Mouse (Mus musculus) erythroblast, embryonic 14.5 days (primary cell): ENCODE results near the gene Stat6. TPM values are rescaled to one million over a fixed set of nuclear protein-coding genes. Genes with fewer than 3 reads are reported as not detected.
A peak's percentile ranks its signal among the peaks of the same experiment; 100 is the strongest.

Source experiments
- H3K27me3 ChIP-seq: 2 replicates; pipeline ENCODE4 v1.6.1; 2012; ENCODE audit warnings: inconsistent platforms; ENCODE audit not compliant: control insufficient read depth
- H3K36me3 ChIP-seq: 2 replicates; pipeline ENCODE4 v1.6.1; 2012; ENCODE audit warnings: mild to moderate bottlenecking, inconsistent platforms; ENCODE audit not compliant: control insufficient read depth
- H3K4me1 ChIP-seq: 2 replicates; pipeline ENCODE4 v1.6.1; 2012; ENCODE audit warnings: inconsistent platforms; ENCODE audit not compliant: control insufficient read depth
- H3K4me3 ChIP-seq: replicated peaks from 2 replicates; pipeline ENCODE3; 2012; ENCODE audit warnings: moderate library complexity, mild to moderate bottlenecking, inconsistent platforms
- H3K9me3 ChIP-seq: 2 replicates; pipeline ENCODE4 v1.6.1; 2012; ENCODE audit warnings: low read length, inconsistent platforms, mixed read lengths; ENCODE audit not compliant: control insufficient read depth
- GATA1 ChIP-seq: IDR thresholded peaks from 2 replicates; pipeline ENCODE4 v1.6.1; 2012; ENCODE audit warnings: low read length, inconsistent platforms, mixed read lengths
- TAL1 ChIP-seq: IDR thresholded peaks from 3 replicates; pipeline ENCODE4 v1.6.1; 2012; ENCODE audit warnings: low read length, inconsistent platforms, mixed read lengths
- polyA plus RNA-seq: library from polyadenylated mRNA; stranded (reverse); fragments of >175 nt; gene quantifications from 2 replicates; pipeline ENCODE4 v1.2.3, GENCODE M21; 2012

Gene Stat6
- polyA plus RNA-seq: 1.2 and 2.1 TPM in 2 replicates

GRCm38 (mm10) chr10:127642772-127643552, at the start of gene Stat6:
Gene Stat6 (plus strand): TSS chr10:127642986.
- peak within 1 kb of the TSS; percentile 75 for H3K4me3 ChIP-seq
- H3K9me3 ChIP-seq: no peaks in the 10 kb centered on the region
- H3K27me3 ChIP-seq: peaks cover 2% of the 10 kb centered on the region
- no peak for TF ChIP-seq TAL1
- TF ChIP-seq GATA1: no peak
- peaks cover 15% of the 10 kb centered on the region for H3K36me3 ChIP-seq
- H3K4me1 ChIP-seq: peaks cover 35% of the 10 kb centered on the region

- Histone ChIP-seq H3K4me1 (no peaks in the 10 kb centered on the region), H3K4me3 (no peak overlapping the region), H3K36me3 (peaks cover 15% of the 10 kb centered on the region; the same call in 1 of the 2 replicates), H3K27me3 (no peaks in the 10 kb centered on the region; the same call in 1 of the 2 replicates), H3K9me3 (no peaks in the 10 kb centered on the region)
- TF ChIP-seq GATA1 (no peak), TAL1 (no peak)
These were observed 48.4 kb upstream of the Stat6 start for GRCm38 (mm10) chr10:127594405-127594804.

- H3K9me3 ChIP-seq: no peaks in the 10 kb centered on the region
- H3K27me3 ChIP-seq: no peaks in the 10 kb centered on the region; the same call in 1 of the 2 replicates
- no peaks in the 10 kb centered on the region for H3K4me1 ChIP-seq
- H3K4me3 ChIP-seq: no peak overlapping the region
- TF ChIP-seq GATA1 (no peak), TAL1 (no peak)
- peaks cover 14% of the 10 kb centered on the region; the same call in 1 of the 2 replicates for H3K36me3 ChIP-seq
These were observed 47.7 kb upstream of the Stat6 start for GRCm38 (mm10) chr10:127594930-127595715.

GRCm38 (mm10) chr10:127596321-127596941, 46.4 kb upstream of the Stat6 start:
- H3K27me3 ChIP-seq: no peaks in the 10 kb centered on the region; the same call in 1 of the 2 replicates
- TF ChIP-seq GATA1 (no peak), TAL1 (no peak)
- H3K4me1 ChIP-seq: no peaks in the 10 kb centered on the region
- H3K9me3 ChIP-seq: no peaks in the 10 kb centered on the region
- no peak overlapping the region for H3K4me3 ChIP-seq
- H3K36me3 ChIP-seq: peaks cover 9% of the 10 kb centered on the region; the same call in 1 of the 2 replicates

- Histone ChIP-seq H3K4me3 (no peak overlapping the region), H3K9me3 (no peaks in the 10 kb centered on the region), H3K4me1 (no peaks in the 10 kb centered on the region), H3K27me3 (no peaks in the 10 kb centered on the region; the same call in 1 of the 2 replicates), H3K36me3 (peaks cover 9% of the 10 kb centered on the region; the same call in 1 of the 2 replicates)
- no peak for TF ChIP-seq GATA1
- no peak for TF ChIP-seq TAL1
These were observed 45.4 kb upstream of the Stat6 start for GRCm38 (mm10) chr10:127597311-127597901.

- TF ChIP-seq GATA1: no peak
- TF ChIP-seq TAL1: no peak
- H3K4me1 ChIP-seq: no peaks in the 10 kb centered on the region
- peaks cover 5% of the 10 kb centered on the region; the same call in 1 of the 2 replicates for H3K36me3 ChIP-seq
- no peaks in the 10 kb centered on the region for H3K9me3 ChIP-seq
- H3K4me3 ChIP-seq: no peak overlapping the region
- H3K27me3 ChIP-seq: peaks cover 5% of the 10 kb centered on the region
These were observed 44.2 kb upstream of the Stat6 start for GRCm38 (mm10) chr10:127598607-127599006.

GRCm38 (mm10) chr10:127599252-127599651, 43.5 kb upstream of the Stat6 start:
- H3K9me3 ChIP-seq: no peaks in the 10 kb centered on the region
- H3K4me3 ChIP-seq: no peak overlapping the region
- H3K4me1 ChIP-seq: no peaks in the 10 kb centered on the region
- peaks cover 12% of the 10 kb centered on the region for H3K27me3 ChIP-seq
- H3K36me3 ChIP-seq: peaks cover 3% of the 10 kb centered on the region; the same call in 1 of the 2 replicates
- TF ChIP-seq TAL1 (no peak), GATA1 (no peak)

- H3K4me1 ChIP-seq: no peaks in the 10 kb centered on the region
- H3K27me3 ChIP-seq: peaks cover 17% of the 10 kb centered on the region
- no peak overlapping the region for H3K4me3 ChIP-seq
These were observed 42.8 kb upstream of the Stat6 start for GRCm38 (mm10) chr10:127599779-127600541.

More at GRCm38 (mm10) chr10:127599779-127600541, 42.8 kb upstream of the Stat6 start:
- Histone ChIP-seq H3K9me3 (no peaks in the 10 kb centered on the region), H3K36me3 (peaks cover under 1% of the 10 kb centered on the region; the same call in 1 of the 2 replicates)
- TF ChIP-seq TAL1 (no peak), GATA1 (no peak)
